Mouse (Mus musculus): ENCODE measurements around the gene Myh7.

Gene Myh7

GRCm38 (mm10) chr14:54993636-54994035, 790 bp downstream of the Myh7 start:
- TF ChIP-seq GATA4 (IDR thresholded peaks at IDR 0.05; ENCODE audit: insufficient replicate concordance, low read length), result no peak

GRCm38 (mm10) chr14:54992196-54992595, 2.2 kb downstream of the Myh7 start:
- no peak for TF ChIP-seq GATA4 (IDR thresholded peaks at IDR 0.05; ENCODE audit: insufficient replicate concordance, low read length)

GRCm38 (mm10) chr14:54989886-54990441, 4.5 kb downstream of the Myh7 start:
- no peak for TF ChIP-seq GATA4 (IDR thresholded peaks at IDR 0.05; ENCODE audit: insufficient replicate concordance, low read length)

- no peak for TF ChIP-seq GATA4 (IDR thresholded peaks at IDR 0.05; ENCODE audit: insufficient replicate concordance, low read length)
Observed at GRCm38 (mm10) chr14:54988882-54989281, 5.5 kb downstream of the Myh7 start.

- TF ChIP-seq GATA4 (IDR thresholded peaks at IDR 0.05; ENCODE audit: insufficient replicate concordance, low read length), result no peak
Observed at GRCm38 (mm10) chr14:54981934-54982333, 12.5 kb downstream of the Myh7 start.

- no peak for TF ChIP-seq GATA4 (IDR thresholded peaks at IDR 0.05; ENCODE audit: insufficient replicate concordance, low read length)
Observed at GRCm38 (mm10) chr14:54978664-54979063, 15.8 kb downstream of the Myh7 start.

- TF ChIP-seq GATA4 (IDR thresholded peaks at IDR 0.05; ENCODE audit: insufficient replicate concordance, low read length), result no peak
Observed at GRCm38 (mm10) chr14:54976633-54977032, 17.8 kb downstream of the Myh7 start, which contains the start of gene Gm17428. Gm17428 (plus strand) TSS chr14:54976933.

- TF ChIP-seq GATA4 (IDR thresholded peaks at IDR 0.05; ENCODE audit: insufficient replicate concordance, low read length), result no peak
Observed at GRCm38 (mm10) chr14:54974068-54974791, 20.2 kb downstream of the Myh7 start.

GRCm38 (mm10) chr14:54968344-54968743, 26.1 kb downstream of the Myh7 start:
- TF ChIP-seq GATA4 (IDR thresholded peaks at IDR 0.05; ENCODE audit: insufficient replicate concordance, low read length), result no peak

- TF ChIP-seq GATA4 (IDR thresholded peaks at IDR 0.05; ENCODE audit: insufficient replicate concordance, low read length), result no peak
Observed at GRCm38 (mm10) chr14:54967874-54968273, 26.6 kb downstream of the Myh7 start.

GRCm38 (mm10) chr14:54966320-54966977, 28.0 kb downstream of the Myh7 start, which contains the start of gene Myh6:
Myh6 (minus strand) TSS chr14:54966927.
- TF ChIP-seq GATA4 (IDR thresholded peaks at IDR 0.05; ENCODE audit: insufficient replicate concordance, low read length), result no peak

- TF ChIP-seq GATA4 (IDR thresholded peaks at IDR 0.05; ENCODE audit: insufficient replicate concordance, low read length), result no peak
Observed at GRCm38 (mm10) chr14:54965631-54966030, 28.8 kb downstream of the Myh7 start.

- TF ChIP-seq GATA4 (IDR thresholded peaks at IDR 0.05; ENCODE audit: insufficient replicate concordance, low read length), result no peak
Observed at GRCm38 (mm10) chr14:54965044-54965443, 29.4 kb downstream of the Myh7 start.

GRCm38 (mm10) chr14:54963727-54964126, 30.7 kb downstream of the Myh7 start:
- no peak for TF ChIP-seq GATA4 (IDR thresholded peaks at IDR 0.05; ENCODE audit: insufficient replicate concordance, low read length)

GRCm38 (mm10) chr14:54962714-54963113, 31.7 kb downstream of the Myh7 start:
- TF ChIP-seq GATA4 (IDR thresholded peaks at IDR 0.05; ENCODE audit: insufficient replicate concordance, low read length), result no peak

- TF ChIP-seq GATA4 (IDR thresholded peaks at IDR 0.05; ENCODE audit: insufficient replicate concordance, low read length), result no peak
Observed at GRCm38 (mm10) chr14:54961487-54961886, 32.9 kb downstream of the Myh7 start.
